Mouse (Mus musculus): ENCODE measurements around the gene Fhit. TPM values are rescaled to one million over a fixed set of nuclear protein-coding genes. Genes with fewer than 3 reads are reported as not detected.

Gene Fhit
- polyA plus RNA-seq, 1 experiment from 2014 or later = 1.7 TPM

GRCm38 (mm10) chr14:10701707-10702106, 460.1 kb downstream of the Fhit start:
- TF ChIP-seq CTCF (IDR thresholded peaks at IDR 0.05) = no peak
- POLR2A ChIA-PET = no interaction called here
- no peaks in the 10 kb centered on the region for H3K27me3 ChIP-seq
- in situ Hi-C loops (cut with MboI; ENCODE audit: low pct_unique_long_range_greater_than_20kb) = no loop called here
- ATAC-seq (no peak), DNase-seq (ENCODE audit: low read depth, low spot score) (no peak)
- CTCF ChIA-PET = no interaction called here

GRCm38 (mm10) chr14:10680041-10680440, 481.8 kb downstream of the Fhit start:
- no peak for TF ChIP-seq CTCF (IDR thresholded peaks at IDR 0.05)
- DNase-seq (ENCODE audit: low read depth, low spot score) (no peak), ATAC-seq (no peak)
- CTCF ChIA-PET = no interaction called here
- no peaks in the 10 kb centered on the region for H3K27me3 ChIP-seq
- POLR2A ChIA-PET = no interaction called here
- in situ Hi-C loops (cut with MboI; ENCODE audit: low pct_unique_long_range_greater_than_20kb) = no loop called here

- no peak for DNase-seq (ENCODE audit: low read depth, low spot score)
Observed at GRCm38 (mm10) chr14:10679638-10680037, 482.2 kb downstream of the Fhit start.

GRCm38 (mm10) chr14:10677627-10678026, 484.2 kb downstream of the Fhit start:
- in situ Hi-C loops (cut with MboI; ENCODE audit: low pct_unique_long_range_greater_than_20kb) = no loop called here
- ChIA-PET CTCF (no interaction called here), POLR2A (no interaction called here)
- no peaks in the 10 kb centered on the region for H3K27me3 ChIP-seq
- no peak for DNase-seq (ENCODE audit: low read depth, low spot score)
- TF ChIP-seq CTCF (IDR thresholded peaks at IDR 0.05) = no peak
- ATAC-seq = no peak

More at GRCm38 (mm10) chr14:10679638-10680037, 482.2 kb downstream of the Fhit start:
- POLR2A ChIA-PET = no interaction called here
- no peak for TF ChIP-seq CTCF (IDR thresholded peaks at IDR 0.05)
- CTCF ChIA-PET = no interaction called here
- ATAC-seq = no peak
- in situ Hi-C loops (cut with MboI; ENCODE audit: low pct_unique_long_range_greater_than_20kb) = no loop called here
- H3K27me3 ChIP-seq = no peaks in the 10 kb centered on the region

GRCm38 (mm10) chr14:10660247-10660646, 501.6 kb downstream of the Fhit start:
- DNase-seq (ENCODE audit: low read depth, low spot score) (no peak), ATAC-seq (no peak)
- in situ Hi-C loops (cut with MboI; ENCODE audit: low pct_unique_long_range_greater_than_20kb) = no loop called here
- H3K27me3 ChIP-seq = no peaks in the 10 kb centered on the region
- TF ChIP-seq CTCF (IDR thresholded peaks at IDR 0.05) = no peak
- ChIA-PET POLR2A (no interaction called here), CTCF (no interaction called here)

- ChIA-PET CTCF (no interaction called here), POLR2A (no interaction called here)
- DNase-seq (ENCODE audit: low read depth, low spot score) = no peak
- TF ChIP-seq CTCF (IDR thresholded peaks at IDR 0.05) = no peak
- in situ Hi-C loops (cut with MboI; ENCODE audit: low pct_unique_long_range_greater_than_20kb) = no loop called here
- no peaks in the 10 kb centered on the region for H3K27me3 ChIP-seq
- no peak for ATAC-seq
Observed at GRCm38 (mm10) chr14:10659326-10659725, 502.5 kb downstream of the Fhit start.

- CTCF ChIA-PET = no interaction called here
- ATAC-seq = no peak
- TF ChIP-seq CTCF (IDR thresholded peaks at IDR 0.05) = no peak
- in situ Hi-C loops (cut with MboI; ENCODE audit: low pct_unique_long_range_greater_than_20kb) = no loop called here
- POLR2A ChIA-PET = no interaction called here
- H3K27me3 ChIP-seq = no peaks in the 10 kb centered on the region
- no peak for DNase-seq (ENCODE audit: low read depth, low spot score)
Observed at GRCm38 (mm10) chr14:10658219-10658618, 503.6 kb downstream of the Fhit start.

GRCm38 (mm10) chr14:10657364-10657763, 504.5 kb downstream of the Fhit start:
- in situ Hi-C loops (cut with MboI; ENCODE audit: low pct_unique_long_range_greater_than_20kb) = no loop called here
- CTCF ChIA-PET = interaction anchor here (1.3 kb wide), 1 partner anchor 10 kb away, joined by 4 read pairs; no protein-coding TSS in a partner anchor
- DNase-seq (ENCODE audit: low read depth, low spot score) (no peak), ATAC-seq (no peak)
- no peaks in the 10 kb centered on the region for H3K27me3 ChIP-seq
- no peak for TF ChIP-seq CTCF (IDR thresholded peaks at IDR 0.05)
- POLR2A ChIA-PET = no interaction called here

- no peaks in the 10 kb centered on the region for H3K27me3 ChIP-seq
- in situ Hi-C loops (cut with MboI; ENCODE audit: low pct_unique_long_range_greater_than_20kb) = no loop called here
- ATAC-seq (no peak), DNase-seq (ENCODE audit: low read depth, low spot score) (no peak)
- no peak for TF ChIP-seq CTCF (IDR thresholded peaks at IDR 0.05)
- ChIA-PET CTCF (interaction anchor here (1.3 kb wide), 1 partner anchor 12 kb away, joined by 4 read pairs; no protein-coding TSS in a partner anchor), POLR2A (interaction anchor here (0.7 kb wide), 1 partner anchor 736 kb away, joined by 3 read pairs; no protein-coding TSS in a partner anchor)
Observed at GRCm38 (mm10) chr14:10655842-10656241, 506.0 kb downstream of the Fhit start.

- CTCF ChIA-PET = no interaction called here
- POLR2A ChIA-PET = no interaction called here
- ATAC-seq (no peak), DNase-seq (ENCODE audit: low read depth, low spot score) (no peak)
- TF ChIP-seq CTCF (IDR thresholded peaks at IDR 0.05) = no peak
- in situ Hi-C loops (cut with MboI; ENCODE audit: low pct_unique_long_range_greater_than_20kb) = no loop called here
- H3K27me3 ChIP-seq = no peaks in the 10 kb centered on the region
Observed at GRCm38 (mm10) chr14:10647832-10648231, 514.0 kb downstream of the Fhit start.

GRCm38 (mm10) chr14:10631783-10632182, 530.1 kb downstream of the Fhit start:
- DNase-seq (ENCODE audit: low read depth, low spot score) (no peak), ATAC-seq (no peak)
- no peak for TF ChIP-seq CTCF (IDR thresholded peaks at IDR 0.05)
- H3K27me3 ChIP-seq = no peaks in the 10 kb centered on the region
- CTCF ChIA-PET = no interaction called here
- in situ Hi-C loops (cut with MboI; ENCODE audit: low pct_unique_long_range_greater_than_20kb) = no loop called here
- POLR2A ChIA-PET = no interaction called here

GRCm38 (mm10) chr14:10630831-10631360, 530.9 kb downstream of the Fhit start:
- ATAC-seq (no peak), DNase-seq (ENCODE audit: low read depth, low spot score) (no peak)
- no peak for TF ChIP-seq CTCF (IDR thresholded peaks at IDR 0.05)
- CTCF ChIA-PET = no interaction called here
- in situ Hi-C loops (cut with MboI; ENCODE audit: low pct_unique_long_range_greater_than_20kb) = no loop called here
- no peaks in the 10 kb centered on the region for H3K27me3 ChIP-seq
- POLR2A ChIA-PET = no interaction called here

All from Patski (cell line).